Mouse (Mus musculus) lung, postnatal 4 days (tissue): ENCODE results near the gene Dstyk.

Source experiments
- DNase-seq, 2 experiments: peaks; one replicate each; pipeline ENCODE4 v3.0.0; 2021

Gene Dstyk

GRCm38 (mm10) chr1:132388813-132389803, 28.2 kb upstream of the Dstyk start:
- no peak for DNase-seq

- DNase-seq: peak; percentile 62 to 71
Observed at GRCm38 (mm10) chr1:132389886-132390585, 27.3 kb upstream of the Dstyk start.

DNA sequence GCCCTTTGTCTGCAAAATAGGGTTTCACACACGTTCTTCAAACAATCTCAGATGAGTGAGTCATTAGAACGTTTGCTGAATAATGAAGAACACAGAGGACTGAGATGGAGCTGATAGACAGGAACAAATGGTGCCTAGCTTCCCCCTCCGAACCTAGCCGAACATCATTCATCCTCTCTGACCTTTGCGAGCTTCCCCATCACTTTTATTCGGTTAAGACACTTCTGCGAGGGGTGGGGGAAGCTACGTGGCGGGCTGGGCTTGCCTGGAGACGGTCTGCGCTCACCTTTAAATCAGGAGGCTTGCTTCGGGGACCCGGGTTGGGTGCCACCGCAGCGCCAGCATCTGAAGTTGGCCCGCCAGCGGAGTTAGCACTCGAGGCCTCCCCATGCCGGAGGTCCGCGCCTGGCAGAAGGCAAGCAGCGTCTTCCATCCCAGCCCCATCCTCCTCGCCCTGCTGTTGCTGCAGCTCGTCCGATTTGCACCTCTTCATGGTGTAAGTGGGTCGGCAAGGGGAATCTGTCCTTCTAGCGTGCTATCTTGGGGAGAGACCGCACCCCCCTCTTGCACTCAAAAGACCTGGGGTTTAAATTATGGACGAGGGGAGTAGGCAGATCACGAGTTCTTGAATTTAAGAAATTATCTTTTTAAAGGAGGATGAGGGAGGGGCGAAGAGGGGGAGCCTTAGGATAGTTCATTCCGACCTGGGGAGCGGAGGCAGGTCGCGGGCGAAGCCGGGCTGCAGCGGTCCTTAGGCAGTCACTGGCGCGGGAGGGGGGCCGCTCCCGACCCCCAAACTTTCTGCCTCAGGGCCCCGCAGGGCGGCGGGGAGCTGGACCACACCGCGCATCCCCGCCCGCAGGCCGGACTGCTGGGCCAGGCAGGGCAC, 26.4 kb upstream of the Dstyk start, which contains the start of gene Tmcc2:
Tmcc2 (minus strand) TSS at position 591 of the 889 bp plus-strand sequence.
- peak; percentile 42 to 53 for DNase-seq

- peak; percentile 71 to 87 for DNase-seq
Observed at GRCm38 (mm10) chr1:132391580-132392022, 25.8 kb upstream of the Dstyk start.

DNA sequence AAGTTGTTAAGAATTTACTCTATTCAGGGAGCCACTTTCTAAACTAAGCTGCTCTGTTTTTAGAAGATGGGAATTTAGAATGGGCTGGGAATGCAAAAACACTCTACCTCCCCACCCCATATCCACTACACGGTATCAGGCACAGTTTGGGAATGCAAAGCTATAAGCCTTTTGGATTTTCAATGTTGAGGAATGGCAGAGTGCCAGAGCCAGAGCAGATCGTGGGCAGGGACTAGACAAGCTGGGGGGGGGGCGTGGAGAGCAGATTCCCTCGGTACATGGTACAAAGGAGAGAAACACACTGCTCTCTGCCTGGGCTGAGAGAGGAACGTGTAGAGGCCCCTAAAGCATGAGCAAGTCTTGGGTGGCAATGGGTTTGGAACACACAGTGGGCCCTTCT, 24.5 kb upstream of the Dstyk start:
- no peak for DNase-seq

DNA sequence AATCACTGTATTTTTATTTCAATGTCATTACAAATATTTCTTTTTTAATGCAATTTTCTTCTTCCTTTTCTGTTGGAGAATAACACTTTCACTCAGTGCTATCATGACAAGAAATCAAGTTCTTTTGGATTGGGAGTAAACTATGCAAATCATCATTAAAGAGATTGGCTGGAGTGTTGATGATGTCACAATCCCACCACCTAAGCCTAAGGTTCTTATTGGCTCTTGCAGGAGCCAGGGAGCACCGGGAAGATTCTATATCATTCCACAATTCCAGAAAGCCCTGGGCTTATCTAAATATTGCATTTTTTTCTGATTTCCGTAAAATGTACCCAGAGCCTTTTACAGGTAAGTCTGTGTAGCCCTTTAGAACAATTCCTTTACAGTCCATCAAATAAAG, 20.6 kb upstream of the Dstyk start:
- no peak for DNase-seq

DNA sequence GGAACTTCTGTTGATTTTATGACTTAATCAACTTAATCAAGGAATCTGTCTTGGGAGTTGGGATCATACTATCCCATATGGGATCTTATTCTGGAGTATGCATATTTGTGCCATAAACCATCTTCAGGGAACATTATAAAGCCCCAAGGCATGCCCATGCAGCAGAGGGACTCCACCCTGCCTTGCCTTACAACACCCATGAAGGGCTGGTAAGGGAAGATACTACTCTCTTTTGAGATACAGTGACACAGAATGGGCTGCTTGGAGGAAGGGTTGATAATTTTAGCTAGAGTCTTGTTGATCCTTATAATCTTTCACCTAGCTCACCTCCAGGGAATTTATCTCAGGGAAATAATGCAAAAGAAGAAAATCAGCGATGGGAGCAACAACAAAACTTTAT, 16.8 kb upstream of the Dstyk start:
- DNase-seq: no peak

DNA sequence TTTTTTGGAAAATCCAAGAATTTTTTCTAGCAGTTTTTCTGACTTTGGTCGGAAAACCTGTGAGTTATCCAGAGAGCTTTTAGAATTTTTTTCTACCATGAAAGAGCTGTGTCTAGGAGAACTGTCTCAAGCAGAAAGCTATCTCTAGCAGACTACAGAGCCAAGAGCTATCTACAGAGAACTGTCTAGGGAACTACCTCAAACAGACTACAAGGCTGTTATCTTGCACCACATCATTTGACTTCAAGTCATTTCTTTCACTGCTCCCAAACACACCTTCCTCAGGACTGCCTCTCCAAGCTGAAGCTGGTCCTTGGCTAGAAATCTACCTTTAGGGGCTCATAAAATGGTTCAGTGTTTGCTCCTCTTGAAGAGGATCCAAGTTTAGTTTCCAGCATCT, 15.5 kb upstream of the Dstyk start:
- no peak for DNase-seq

DNA sequence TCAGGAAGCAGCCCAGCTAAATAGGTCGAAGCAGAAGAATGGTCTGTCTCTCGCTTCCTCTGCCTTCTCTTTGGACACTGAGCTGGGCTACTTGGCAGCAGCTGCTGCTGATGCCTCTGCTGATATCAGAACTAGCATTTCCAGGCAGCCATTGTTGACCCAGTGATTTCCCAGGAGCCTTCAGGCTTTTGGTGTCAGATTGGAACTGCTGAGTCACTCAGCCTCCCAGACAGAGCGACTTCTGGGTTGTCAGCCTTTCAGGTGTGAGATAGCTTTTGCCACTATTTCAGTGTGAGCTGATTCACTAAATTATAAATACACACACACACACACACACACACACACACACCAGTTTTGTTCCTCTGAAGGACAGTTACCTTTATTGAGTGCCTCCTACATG, 6.7 kb upstream of the Dstyk start:
- no peak for DNase-seq

GRCm38 (mm10) chr1:132416244-132416942, 962 bp upstream of the Dstyk start:
- no peak for DNase-seq

GRCm38 (mm10) chr1:132416943-132417290, 438 bp upstream of the Dstyk start:
- DNase-seq: no peak

GRCm38 (mm10) chr1:132420206-132420605, 2.9 kb downstream of the Dstyk start:
- DNase-seq: no peak

- DNase-seq: no peak
Observed at GRCm38 (mm10) chr1:132420662-132421061, 3.3 kb downstream of the Dstyk start.

GRCm38 (mm10) chr1:132422912-132423696, 5.7 kb downstream of the Dstyk start:
- DNase-seq: no peak

- DNase-seq: no peak
Observed at GRCm38 (mm10) chr1:132425600-132425999, 8.2 kb downstream of the Dstyk start.

DNA sequence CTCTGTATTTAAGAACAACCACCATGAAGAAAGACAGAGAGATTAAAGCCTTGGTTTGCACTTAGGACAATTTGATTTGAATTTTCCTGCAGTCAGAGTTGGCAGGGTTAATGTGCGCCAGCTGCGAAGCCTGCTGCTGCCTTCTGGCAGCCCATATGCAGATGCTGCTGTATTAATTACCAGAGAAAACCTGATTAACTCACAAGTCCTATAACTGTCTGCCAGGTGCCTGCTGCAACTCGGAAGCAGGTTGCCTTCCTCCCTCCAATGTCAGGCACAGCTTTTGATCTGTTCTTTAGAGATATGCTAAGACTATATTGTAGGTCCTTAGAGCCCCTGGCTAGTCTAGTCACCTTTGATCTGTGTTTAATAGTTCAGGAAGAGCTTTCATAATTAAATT, 13.5 kb downstream of the Dstyk start:
- DNase-seq: no peak

GRCm38 (mm10) chr1:132431716-132432115, 14.4 kb downstream of the Dstyk start:
- DNase-seq: peak; percentile 16 to 61

GRCm38 (mm10) chr1:132433349-132433748, 16.0 kb downstream of the Dstyk start:
- DNase-seq: peak in 1 of 2 experiments; percentile 39

DNA sequence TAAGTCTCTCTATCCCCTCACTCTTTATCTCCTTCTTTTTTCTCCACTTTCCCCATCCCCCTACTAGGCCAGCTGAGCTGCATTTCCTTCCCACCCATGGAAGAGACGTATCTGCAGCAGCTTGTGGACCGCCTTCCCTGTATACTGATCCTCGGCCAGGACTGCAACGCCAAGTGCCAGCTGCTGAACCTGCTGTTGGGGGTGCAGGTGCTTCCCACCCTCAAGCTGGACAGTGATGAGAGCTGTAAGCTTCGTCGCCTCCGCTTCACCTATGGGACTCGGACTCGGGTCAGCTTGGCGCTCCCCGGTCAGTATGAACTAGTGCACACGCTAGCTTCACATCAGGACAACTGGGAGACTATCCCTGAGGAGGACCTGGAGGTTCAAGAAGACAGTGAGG, 16.7 kb downstream of the Dstyk start:
- no peak for DNase-seq

DNA sequence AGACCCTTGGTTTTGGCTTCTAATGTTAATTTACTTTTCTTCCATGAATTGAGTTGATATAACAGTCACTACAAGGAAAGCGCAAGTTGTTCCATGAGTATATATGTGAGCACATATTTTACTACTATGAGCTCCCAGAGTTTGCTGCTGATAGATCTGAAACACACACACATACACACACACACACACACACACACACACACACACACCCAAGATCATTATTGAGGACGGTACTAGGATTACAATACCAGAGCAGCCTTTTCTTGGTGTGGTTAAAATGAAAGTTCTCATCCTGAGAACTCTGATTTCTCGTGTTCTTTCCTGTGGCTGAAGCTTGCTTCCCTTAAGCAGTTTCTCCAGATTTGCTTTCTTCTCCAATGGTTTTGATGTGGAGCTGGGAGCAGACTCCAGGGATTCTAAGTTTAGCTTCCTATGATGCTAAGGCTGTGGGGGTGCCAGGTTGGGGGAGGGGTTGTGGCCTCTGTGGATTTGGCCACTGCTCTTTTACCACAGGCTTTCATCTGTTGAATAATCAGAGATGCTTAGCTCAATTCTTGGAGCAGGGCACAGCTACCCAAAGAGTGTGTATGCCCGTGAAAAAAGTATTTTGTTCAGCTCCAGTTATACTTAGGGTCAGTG, 19.1 kb downstream of the Dstyk start:
- no peak for DNase-seq

DNA sequence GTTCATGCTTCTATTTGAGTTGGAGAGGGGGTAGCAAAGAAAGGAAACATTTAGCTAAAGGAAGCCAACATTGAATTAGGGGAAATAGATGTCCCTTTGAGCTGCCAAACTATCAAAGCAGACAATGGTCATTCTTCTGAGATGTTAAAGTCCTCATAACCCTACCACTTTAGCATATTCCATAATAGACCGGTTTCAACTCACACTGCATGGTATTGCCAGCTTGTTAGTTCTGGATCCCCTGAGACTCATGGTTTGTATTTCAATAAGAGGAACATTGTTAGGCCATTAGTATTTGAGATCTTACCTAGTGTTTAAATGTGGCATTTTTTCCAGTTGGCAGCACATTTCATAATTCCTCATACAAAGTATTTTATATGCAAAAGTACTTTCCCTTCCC, 19.6 kb downstream of the Dstyk start:
- DNase-seq: no peak
